Mouse (Mus musculus) spleen, postnatal 36 days (tissue): ENCODE measurements at regions not wholly inside any gene's neighbourhood (a gene's known extent, or its start where the extent isn't known, plus 50 kb on each side); places are given as distances from the start of the nearest gene placed in this dataset.

Experiments
- DNase-seq, 2 experiments: peaks; one replicate each; pipeline ENCODE4 v3.0.0; 2022; ENCODE audit warnings: low spot score in 2 of 2, mixed read lengths in 1 of 2

GRCm38 (mm10) chr12:77135661-77136060, 102.3 kb upstream of the Fut8 start:
- no peak for DNase-seq

- DNase-seq: no peak
Measured at GRCm38 (mm10) chr12:77135067-77135466, 102.9 kb upstream of the Fut8 start.

GRCm38 (mm10) chr12:77134306-77135010, 103.5 kb upstream of the Fut8 start:
- DNase-seq: no peak

GRCm38 (mm10) chr12:77133465-77134305, 104.2 kb upstream of the Fut8 start:
- no peak for DNase-seq

GRCm38 (mm10) chr12:77131328-77131727, 106.6 kb upstream of the Fut8 start:
- DNase-seq: no peak

- DNase-seq: peak in 1 of 2 experiments; percentile 28
Measured at GRCm38 (mm10) chr12:77130526-77130925, 107.4 kb upstream of the Fut8 start.

- DNase-seq: no peak
Measured at GRCm38 (mm10) chr12:77124267-77124666, 113.7 kb upstream of the Fut8 start.

- peak in 1 of 2 experiments; percentile 17 for DNase-seq
Measured at GRCm38 (mm10) chr12:77113516-77113915, 124.4 kb upstream of the Fut8 start.

- no peak for DNase-seq
Measured at GRCm38 (mm10) chr12:77112133-77112532, 125.8 kb upstream of the Fut8 start.

GRCm38 (mm10) chr12:77107251-77107650, 130.7 kb upstream of the Fut8 start:
- no peak for DNase-seq

- no peak for DNase-seq
Measured at GRCm38 (mm10) chr12:77105887-77106600, 131.9 kb upstream of the Fut8 start.

GRCm38 (mm10) chr12:77100482-77100881, 137.4 kb upstream of the Fut8 start:
- no peak for DNase-seq

- no peak for DNase-seq
Measured at GRCm38 (mm10) chr12:77099521-77099920, 137.5 kb upstream of the Max start.

- no peak for DNase-seq
Measured at GRCm38 (mm10) chr12:77098821-77099220, 136.8 kb upstream of the Max start.

GRCm38 (mm10) chr12:77097831-77098230, 135.8 kb upstream of the Max start:
- DNase-seq: no peak

- DNase-seq: no peak
Measured at GRCm38 (mm10) chr12:77096461-77096860, 134.5 kb upstream of the Max start.

- no peak for DNase-seq
Measured at GRCm38 (mm10) chr12:77094999-77095915, 133.3 kb upstream of the Max start.

GRCm38 (mm10) chr12:77094168-77094567, 132.2 kb upstream of the Max start:
- no peak for DNase-seq

- no peak for DNase-seq
Measured at GRCm38 (mm10) chr12:77092741-77093140, 130.7 kb upstream of the Max start.

GRCm38 (mm10) chr12:77092143-77092542, 130.1 kb upstream of the Max start:
- DNase-seq: no peak

- DNase-seq: no peak
Measured at GRCm38 (mm10) chr12:77091700-77092099, 129.7 kb upstream of the Max start.
